Mouse (Mus musculus) CH12.LX (cell line): ENCODE measurements around the gene Ankrd36.
A peak's percentile ranks its signal among the peaks of the same experiment; 100 is the strongest.

Experiments used
- TCF12 ChIP-seq: IDR thresholded peaks from 2 replicates; pipeline ENCODE4 v1.6.1; 2014; ENCODE audit warnings: low read depth, mild to moderate bottlenecking, inconsistent platforms, low read length, improper control_type of control experiment
- USF2 ChIP-seq: conservative IDR thresholded peaks from 2 replicates; pipeline ENCODE4 v1.6.1; 2011; ENCODE audit warnings: low read depth, low read length, improper control_type of control experiment

DNA sequence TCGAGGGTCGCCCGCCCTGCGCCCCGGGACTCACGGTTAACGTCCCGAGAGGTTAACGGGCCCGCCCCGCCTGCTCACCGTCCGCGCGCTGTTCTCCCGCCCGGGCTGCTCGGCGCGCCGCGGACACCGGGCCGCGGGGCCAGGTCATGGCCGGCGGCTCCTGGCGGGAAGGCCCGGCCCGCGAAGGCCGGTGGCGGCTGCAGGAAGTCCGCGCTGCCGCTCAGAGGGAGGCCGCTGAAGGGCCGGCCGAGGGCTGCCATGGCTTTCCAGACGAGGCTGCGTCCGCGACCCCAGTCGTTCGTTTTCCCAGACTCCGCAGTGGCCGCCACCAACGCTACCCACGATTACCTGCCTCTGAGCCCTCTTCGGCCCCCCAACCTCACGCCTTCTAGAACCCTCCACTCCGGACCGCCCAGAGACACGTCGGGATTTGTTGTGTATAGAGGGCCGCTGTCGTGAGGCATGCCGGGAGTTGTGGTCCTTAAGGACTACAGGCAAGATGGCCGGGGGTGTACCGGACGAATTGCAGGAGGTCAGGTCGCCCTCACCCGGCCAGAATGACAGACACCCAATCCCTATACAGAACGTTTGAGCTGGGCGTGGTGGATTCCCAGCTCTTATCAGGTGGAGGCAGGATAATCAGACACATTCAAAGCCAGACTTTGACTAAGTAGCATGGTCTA lies 27.5 kb upstream of the Ankrd36 start, which contains the start of gene Ccdc117:
- TF ChIP-seq USF2 (no peak), TCF12 (peak; percentile 79)
